Mouse (Mus musculus) neural tube, embryonic 10.5 days (tissue): ENCODE data around the gene Rhof.

Source experiments
- DNase-seq: peaks from one replicate; pipeline ENCODE4 v3.0.0-alpha.2; 2017; ENCODE audit warnings: low spot score; ENCODE audit errors: extremely low spot score

Gene Rhof

GRCm38 (mm10) chr5:123114109-123114508 lies 18.4 kb downstream of the Rhof start:
- no peak for DNase-seq

- no peak for DNase-seq
Measured at GRCm38 (mm10) chr5:123110296-123110721, 22.2 kb downstream of the Rhof start.

GRCm38 (mm10) chr5:123109452-123110203 lies 22.9 kb downstream of the Rhof start:
- no peak for DNase-seq

GRCm38 (mm10) chr5:123104769-123105168 lies 27.7 kb downstream of the Rhof start:
- DNase-seq, result no peak

GRCm38 (mm10) chr5:123103556-123103955 lies 28.9 kb downstream of the Rhof start:
- DNase-seq, result no peak

GRCm38 (mm10) chr5:123102376-123102775 lies 30.1 kb downstream of the Rhof start:
- no peak for DNase-seq

GRCm38 (mm10) chr5:123098487-123098886 lies 34.0 kb downstream of the Rhof start:
- DNase-seq, result no peak

- no peak for DNase-seq
Measured at GRCm38 (mm10) chr5:123096299-123096698, 36.2 kb downstream of the Rhof start.

- no peak for DNase-seq
Measured at GRCm38 (mm10) chr5:123094238-123094991, 38.1 kb downstream of the Rhof start.

GRCm38 (mm10) chr5:123093077-123093633 lies 39.3 kb downstream of the Rhof start:
- no peak for DNase-seq

- DNase-seq, result no peak
Measured at GRCm38 (mm10) chr5:123090560-123091306, 41.8 kb downstream of the Rhof start.

- DNase-seq, result no peak
Measured at GRCm38 (mm10) chr5:123088784-123089183, 43.7 kb downstream of the Rhof start.

GRCm38 (mm10) chr5:123086501-123086900 lies 46.0 kb downstream of the Rhof start:
- no peak for DNase-seq

GRCm38 (mm10) chr5:123083340-123084050 lies 49.0 kb downstream of the Rhof start:
- no peak for DNase-seq

- no peak for DNase-seq
Measured at GRCm38 (mm10) chr5:123080510-123080909, 52.0 kb downstream of the Rhof start.

GRCm38 (mm10) chr5:123080041-123080440 lies 52.5 kb downstream of the Rhof start:
- no peak for DNase-seq

- DNase-seq, result no peak
Measured at GRCm38 (mm10) chr5:123079568-123079967, 52.9 kb downstream of the Rhof start.

- no peak for DNase-seq
Measured at GRCm38 (mm10) chr5:123076419-123077281, 55.8 kb downstream of the Rhof start.

GRCm38 (mm10) chr5:123075576-123076418 lies 56.7 kb downstream of the Rhof start:
- peak; percentile 91 for DNase-seq
